Mouse (Mus musculus) cerebellum, adult 2 months (tissue): ENCODE results near the gene Fam83g. TPM values are rescaled to one million over a fixed set of nuclear protein-coding genes. Genes with fewer than 3 reads are reported as not detected.
A peak's percentile ranks its signal among the peaks of the same experiment; 100 is the strongest.

Experiments used
- DNase-seq, 2 experiments: peaks; one replicate each; pipeline ENCODE4 v3.0.0; 2021
- H3K27ac ChIP-seq: fragments of 200-500 bp; 2 replicates; pipeline ENCODE4 v1.5.1; 2012; ENCODE audit warnings: low read length, control low read depth, inconsistent platforms; ENCODE audit not compliant: insufficient read depth
- H3K27me3 ChIP-seq: fragments of 200-500 bp; 2 replicates; pipeline ENCODE4 v1.6.1; 2012; ENCODE audit warnings: inconsistent platforms, mild to moderate bottlenecking, low read length, moderate library complexity; ENCODE audit not compliant: control insufficient read depth, insufficient read depth
- H3K4me1 ChIP-seq: fragments of 200-500 bp; 2 replicates; pipeline ENCODE4 v1.6.1; 2011; ENCODE audit warnings: low read length; ENCODE audit not compliant: control insufficient read depth, insufficient read depth
- H3K4me3 ChIP-seq: fragments of 200-500 bp; replicated peaks from 2 replicates; pipeline ENCODE3; 2011; ENCODE audit warnings: mild to moderate bottlenecking, low read depth, low read length, control low read depth; ENCODE audit not compliant: insufficient read depth
- CTCF ChIP-seq: fragments of 200-500 bp; IDR thresholded peaks from 2 replicates; pipeline ENCODE4 v1.5.1; 2011; ENCODE audit warnings: low read depth, mild to moderate bottlenecking, control low read depth, low read length, moderate library complexity, borderline replicate concordance; ENCODE audit not compliant: insufficient read depth
- POLR2A ChIP-seq: fragments of 200-500 bp; IDR thresholded peaks from 2 replicates; pipeline ENCODE4 v1.6.1; 2011; ENCODE audit warnings: low read length, control low read depth, borderline replicate concordance; ENCODE audit not compliant: insufficient read depth
- WGBS: fragments of 180-500 bp; shearing (Covaris S2); methylation state at CpG from one replicate; pipeline ENCODE4 v1.1.7; 2018; 5-methylcytosine and 5-hydroxymethylcytosine counted together
- polyA plus RNA-seq: library from polyadenylated mRNA; depleted of rRNA; stranded (reverse); fragments of >200 nt; gene quantifications from 2 replicates; pipeline ENCODE4 v1.2.3, GENCODE M21; 2012; rRNA removed

The Fam83g gene
- polyA plus RNA-seq, 1 experiment = 0.08 TPM

DNA sequence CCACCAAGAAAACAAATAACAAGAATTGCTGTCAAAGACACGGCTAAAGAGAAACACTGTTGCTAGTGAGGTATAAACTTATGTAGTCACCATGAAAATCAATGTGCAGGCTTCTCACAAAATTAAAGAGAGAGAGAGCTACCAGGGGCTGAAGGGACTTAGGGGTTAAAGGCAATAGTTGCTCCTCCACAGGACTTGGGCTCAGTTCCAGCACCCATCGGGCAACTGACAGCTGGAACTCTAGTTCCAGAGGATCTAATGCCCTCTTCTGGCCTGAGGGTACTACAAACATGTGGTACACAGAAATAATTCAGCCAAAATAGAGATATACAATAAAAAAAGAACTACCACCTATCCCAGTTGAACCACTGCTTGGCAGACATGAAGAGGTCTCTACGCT is 63.3 kb downstream of the Fam83g start:
- no peak for TF ChIP-seq CTCF
- no peak for TF ChIP-seq POLR2A
- no peak overlapping the region for H3K27ac ChIP-seq
- no peaks in the 10 kb centered on the region for H3K4me1 ChIP-seq
- H3K4me3 ChIP-seq = no peak overlapping the region
- whole genome bisulfite sequencing = 43% methylated on average over 3 of the region's 3 CpGs
- no peaks in the 10 kb centered on the region for H3K27me3 ChIP-seq
- no peak for DNase-seq

DNA sequence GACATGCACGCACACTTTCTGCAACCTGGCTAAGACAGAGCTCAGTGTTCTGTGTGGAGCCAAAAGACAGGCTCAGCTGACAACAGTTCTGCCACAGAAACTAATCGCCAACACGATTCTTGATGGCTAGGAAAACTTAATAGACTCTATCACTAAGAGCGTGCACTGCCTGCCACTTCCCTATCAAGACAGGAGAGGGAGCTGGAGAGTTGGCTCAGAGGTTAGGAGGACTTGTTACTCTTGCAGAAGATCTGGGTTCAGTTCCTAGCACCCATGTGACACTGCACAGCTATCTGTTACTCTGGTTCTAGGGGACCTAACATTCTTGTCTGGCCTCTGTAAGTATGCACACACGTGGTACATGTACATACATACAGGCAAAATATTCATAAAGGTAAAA is 67.7 kb downstream of the Fam83g start:
- DNase-seq = no peak
- H3K4me1 ChIP-seq = no peaks in the 10 kb centered on the region
- H3K27me3 ChIP-seq = no peaks in the 10 kb centered on the region
- 70% methylated on average over 5 of the region's 5 CpGs for WGBS
- peak; percentile 40; the same call in 1 of the 2 replicates for TF ChIP-seq CTCF
- no peak for TF ChIP-seq POLR2A
- no peak overlapping the region for H3K27ac ChIP-seq
- no peak overlapping the region for H3K4me3 ChIP-seq

DNA sequence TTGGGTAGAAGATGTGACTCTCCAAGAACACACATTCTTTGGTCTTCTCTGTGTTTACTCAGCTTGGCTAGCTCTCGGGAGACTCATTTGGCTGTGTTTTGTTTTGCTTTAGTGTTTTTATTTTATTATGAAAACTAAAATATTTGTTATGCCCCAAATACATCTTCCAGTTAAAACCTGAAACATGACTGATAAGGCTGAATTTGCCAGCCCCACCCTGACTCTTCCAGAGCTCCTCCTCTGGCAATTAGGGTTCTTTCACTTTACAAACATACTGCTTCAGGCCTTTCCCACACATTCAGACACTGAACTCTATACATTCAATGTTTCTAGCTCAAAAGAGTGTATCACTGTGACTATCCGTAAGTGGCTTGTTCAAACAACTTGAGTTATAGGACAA is 73.3 kb downstream of the Fam83g start:
- no peaks in the 10 kb centered on the region for H3K27me3 ChIP-seq
- H3K4me1 ChIP-seq = no peaks in the 10 kb centered on the region
- TF ChIP-seq POLR2A (no peak), CTCF (no peak)
- H3K4me3 ChIP-seq = no peak overlapping the region
- 95% methylated on average over 2 of the region's 2 CpGs for WGBS
- no peak for DNase-seq
- H3K27ac ChIP-seq = no peak overlapping the region

Other genes starting within 250 kb of the Fam83g start
- gene Rnf112, start 230.0 kb upstream of the Fam83g start, polyA plus RNA-seq = 538 and 626 TPM in 2 replicates
- 1.9 and 3.5 TPM in 2 replicates for gene Mfap4, start 198.7 kb upstream of the Fam83g start, polyA plus RNA-seq
- gene Mapk7, start 189.7 kb upstream of the Fam83g start, polyA plus RNA-seq = 47.8 and 55.8 TPM in 2 replicates
- gene B9d1, start 178.9 kb upstream of the Fam83g start, polyA plus RNA-seq = 36.2 and 40.7 TPM in 2 replicates
- gene Epn2, start 104.4 kb upstream of the Fam83g start, polyA plus RNA-seq = 123 and 132 TPM in 2 replicates
- gene Grap, start 30.8 kb upstream of the Fam83g start, polyA plus RNA-seq = 4.9 and 5.4 TPM in 2 replicates
- gene Slc5a10, start 36.7 kb downstream of the Fam83g start, polyA plus RNA-seq = 0.05 and 0.07 TPM in 2 replicates
- 41.1 and 47.1 TPM in 2 replicates for gene Prpsap2, start 78.0 kb downstream of the Fam83g start, polyA plus RNA-seq
- gene Ulk2, start 171.0 kb downstream of the Fam83g start, polyA plus RNA-seq = 45.4 and 47.5 TPM in 2 replicates
- 17.1 and 18.1 TPM in 2 replicates for gene Akap10, start 246.2 kb downstream of the Fam83g start, polyA plus RNA-seq